Mouse (Mus musculus): Measurements from ENCODE around the gene Larp4b. TPM values are rescaled to one million over a fixed set of nuclear protein-coding genes. Genes with fewer than 3 reads are reported as not detected.

Gene Larp4b
- total RNA-seq, 4 experiments from 2014 or later, result 61.6 to 73.6 (median 64.8) TPM

- no peak for DNase-seq (ENCODE audit: low spot score in 2 of 2)
These were observed 28.4 kb downstream of the Larp4b start for GRCm38 (mm10) chr13:9122045-9122444.

DNA sequence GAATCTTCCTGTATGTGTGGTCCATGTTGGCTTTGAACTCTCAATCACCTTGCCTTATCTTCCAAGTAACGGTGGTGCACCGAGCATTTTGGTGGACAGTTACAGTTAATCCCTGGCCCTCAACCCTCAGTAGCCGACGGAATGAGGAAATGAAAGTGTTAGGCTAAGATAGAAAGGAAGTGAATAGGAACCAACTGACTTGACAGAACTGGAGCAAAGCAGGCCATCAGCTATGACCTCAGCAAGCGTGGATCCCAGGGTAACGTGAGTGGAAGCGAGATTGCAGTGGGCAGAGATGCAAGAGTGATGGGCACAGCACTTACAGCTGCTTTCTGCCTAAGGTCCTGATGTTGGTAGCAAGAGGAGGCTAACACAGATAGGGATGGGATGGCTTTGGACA lies 31.5 kb downstream of the Larp4b start:
- no peak for DNase-seq (ENCODE audit: low spot score in 2 of 2)

GRCm38 (mm10) chr13:9127715-9128114 lies 34.0 kb downstream of the Larp4b start:
- DNase-seq (ENCODE audit: low spot score in 2 of 2), result peak in 1 of 2 experiments; percentile 12

DNA sequence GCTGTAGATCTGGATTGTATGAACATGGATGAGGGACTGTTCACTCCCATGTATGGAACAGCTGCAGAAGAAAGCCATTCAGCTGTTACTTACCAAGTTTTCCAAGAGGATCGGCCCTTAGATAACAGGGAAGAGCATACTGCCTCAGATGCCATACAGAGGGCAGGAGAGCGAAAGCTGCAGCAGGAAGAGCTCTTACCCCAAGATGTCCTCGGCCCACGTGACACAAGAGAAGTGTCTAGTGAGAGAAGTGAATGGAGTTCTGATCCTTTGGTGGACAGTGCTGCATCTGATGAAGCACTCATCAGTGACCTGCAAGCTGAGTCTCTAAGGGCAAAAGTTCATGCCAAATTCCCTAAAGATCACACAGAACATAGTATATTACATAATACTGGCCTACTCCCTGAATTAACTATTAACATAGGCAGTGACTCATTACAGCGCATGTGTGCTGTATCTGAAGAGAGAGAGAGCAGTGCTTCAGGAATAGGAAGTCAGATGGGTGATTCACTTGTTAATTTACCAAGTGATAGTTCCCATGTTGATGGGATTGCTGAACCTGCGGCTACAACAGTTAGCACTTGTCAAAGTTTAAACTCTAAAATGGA lies 35.1 kb downstream of the Larp4b start:
- no peak for DNase-seq (ENCODE audit: low spot score in 2 of 2)

DNA sequence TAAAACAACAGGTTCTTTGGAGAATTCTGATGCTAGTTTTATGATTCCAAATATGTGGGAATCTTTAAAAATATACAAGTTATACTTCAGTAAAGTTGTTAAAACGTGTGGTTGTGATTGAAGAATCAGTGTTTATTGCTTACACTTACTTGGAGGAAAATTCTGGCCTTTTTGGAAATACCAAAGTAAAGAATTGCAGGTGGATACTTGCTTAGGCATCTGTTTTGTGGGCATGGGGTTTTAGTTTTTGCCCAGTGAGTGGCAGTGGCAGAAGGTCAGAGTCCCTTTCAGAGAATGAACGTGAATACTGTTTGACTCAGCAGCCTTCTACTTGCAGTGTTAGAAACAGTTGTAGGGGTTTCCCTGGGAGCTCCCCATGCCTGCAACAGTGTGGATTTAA lies 40.7 kb downstream of the Larp4b start:
- no peak for DNase-seq (ENCODE audit: low spot score in 2 of 2)

DNA sequence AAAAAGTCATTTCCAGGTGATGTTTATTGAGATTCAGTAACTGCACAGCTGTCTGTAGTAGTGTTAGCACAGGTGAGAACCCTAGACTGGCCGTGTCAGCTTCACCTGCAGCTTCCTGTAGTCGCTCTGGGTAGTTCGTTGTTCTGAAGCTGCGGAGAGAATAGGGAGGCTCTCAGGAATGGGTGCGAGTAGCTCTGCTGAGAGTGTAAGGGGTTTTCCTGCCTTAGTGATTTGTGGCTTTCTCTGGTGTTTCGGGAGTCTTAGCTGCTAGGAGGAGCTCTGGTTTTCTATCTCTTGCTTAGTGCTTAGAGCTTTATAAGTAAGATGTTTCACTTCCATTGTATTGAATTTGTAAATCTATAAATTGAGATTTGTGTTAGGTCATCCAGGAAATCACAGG lies 42.4 kb downstream of the Larp4b start:
- no peak for DNase-seq (ENCODE audit: low spot score in 2 of 2)

GRCm38 (mm10) chr13:9136733-9137132 lies 43.1 kb downstream of the Larp4b start:
- DNase-seq (ENCODE audit: low spot score in 2 of 2), result no peak

DNA sequence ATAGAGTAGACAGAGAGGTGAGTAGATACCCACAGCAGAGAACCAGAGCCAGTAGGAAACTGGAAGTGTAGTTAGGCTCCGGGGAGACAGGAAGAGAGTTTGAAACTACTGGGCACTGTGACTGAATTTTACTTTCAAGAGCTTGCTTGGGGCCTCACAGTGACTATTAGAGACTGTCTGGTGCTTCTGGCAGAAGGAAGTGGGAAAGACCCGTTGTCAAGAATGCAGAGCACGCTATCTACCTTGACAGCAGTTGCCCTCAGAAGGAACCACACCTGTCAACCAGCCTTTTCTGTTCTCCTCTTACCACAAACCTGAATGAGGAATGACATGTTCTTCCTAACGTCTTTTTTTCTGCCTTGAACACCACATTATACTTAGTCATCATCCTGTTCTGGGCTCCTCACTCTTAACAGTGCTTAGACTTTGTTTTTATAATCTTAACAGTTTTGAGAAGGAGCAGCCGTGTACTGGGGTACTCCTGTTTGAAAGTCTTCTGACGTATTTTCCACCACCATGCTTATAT lies 45.8 kb downstream of the Larp4b start:
- DNase-seq (ENCODE audit: low spot score in 2 of 2), result no peak

DNA sequence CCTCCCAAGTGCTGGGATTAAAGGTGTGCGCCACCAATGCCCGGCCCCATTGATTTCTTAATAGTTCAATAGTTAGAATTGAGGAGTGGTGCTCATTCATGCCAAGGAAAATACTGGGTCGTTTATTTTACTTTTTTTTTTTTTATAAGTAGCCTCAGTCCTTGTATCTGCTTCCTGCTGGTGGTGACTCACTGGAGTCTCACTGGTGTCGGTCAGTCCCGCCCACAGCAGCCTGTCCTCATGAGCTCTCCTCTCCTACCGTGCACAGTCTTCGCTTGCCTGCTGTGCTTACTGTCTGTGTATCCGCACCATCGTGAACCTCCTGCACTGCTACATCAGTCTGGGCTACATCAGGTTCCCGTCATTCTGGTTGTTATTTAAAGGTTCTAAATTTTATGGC lies 46.5 kb downstream of the Larp4b start:
- no peak for DNase-seq (ENCODE audit: low spot score in 2 of 2)

- no peak for DNase-seq (ENCODE audit: low spot score in 2 of 2)
These were observed 48.7 kb downstream of the Larp4b start for GRCm38 (mm10) chr13:9142371-9142770.

GRCm38 (mm10) chr13:9148830-9149229 lies 55.1 kb downstream of the Larp4b start:
- DNase-seq (ENCODE audit: low spot score in 2 of 2), result no peak

DNA sequence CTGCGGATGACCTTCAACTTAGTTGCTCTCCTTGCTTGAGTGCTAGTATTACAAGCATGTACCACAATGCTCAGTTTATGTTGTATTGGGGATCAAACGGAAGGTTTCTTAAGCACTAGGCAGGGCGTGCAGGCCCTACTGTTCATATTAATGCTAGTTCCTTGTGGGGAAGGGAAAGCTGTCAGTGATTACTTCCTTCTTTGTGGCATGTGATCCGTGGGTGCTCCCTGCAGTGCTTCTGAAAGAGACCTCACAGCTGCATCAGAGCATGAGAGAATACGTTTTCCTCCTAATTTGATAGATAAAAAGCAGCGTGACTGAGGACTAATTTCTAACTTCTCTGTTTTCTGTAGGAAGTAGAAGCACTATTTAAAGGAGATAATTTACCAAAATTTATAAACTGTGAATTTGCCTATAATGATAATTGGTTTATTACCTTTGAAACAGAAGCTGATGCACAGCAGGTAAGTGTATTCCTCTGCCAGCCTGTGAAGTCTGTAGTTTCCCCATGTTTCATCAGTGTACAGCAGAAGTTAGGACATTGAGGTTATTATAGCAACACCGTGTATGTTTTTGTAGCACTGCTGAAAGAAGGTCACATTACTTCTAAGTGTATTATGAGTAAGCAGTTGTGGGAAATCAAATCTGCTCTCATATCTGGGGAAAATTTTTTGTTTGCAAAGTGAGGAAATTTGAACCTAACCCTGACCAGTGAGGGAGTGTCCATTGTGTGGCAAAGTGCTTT lies 56.0 kb downstream of the Larp4b start:
- no peak for DNase-seq (ENCODE audit: low spot score in 2 of 2)

DNA sequence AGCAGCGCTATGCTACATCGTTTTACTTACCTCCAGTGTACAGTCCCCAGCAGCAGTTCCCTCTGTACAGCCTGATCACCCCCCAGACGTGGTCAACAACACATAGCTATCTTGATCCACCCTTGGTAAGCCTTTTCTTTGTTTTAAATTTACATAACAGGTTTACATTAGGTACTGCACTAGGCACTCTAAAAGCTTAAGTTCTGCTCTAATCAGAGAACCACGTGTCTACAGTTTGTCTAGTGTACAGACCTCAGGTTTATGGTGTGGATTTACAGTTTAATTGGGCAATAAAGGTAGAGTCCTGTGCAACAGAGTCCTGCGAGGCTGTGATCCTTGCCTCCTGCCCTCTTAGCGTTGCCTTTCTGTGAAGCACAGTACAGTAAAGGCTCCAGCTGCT lies 57.4 kb downstream of the Larp4b start:
- no peak for DNase-seq (ENCODE audit: low spot score in 2 of 2)

DNA sequence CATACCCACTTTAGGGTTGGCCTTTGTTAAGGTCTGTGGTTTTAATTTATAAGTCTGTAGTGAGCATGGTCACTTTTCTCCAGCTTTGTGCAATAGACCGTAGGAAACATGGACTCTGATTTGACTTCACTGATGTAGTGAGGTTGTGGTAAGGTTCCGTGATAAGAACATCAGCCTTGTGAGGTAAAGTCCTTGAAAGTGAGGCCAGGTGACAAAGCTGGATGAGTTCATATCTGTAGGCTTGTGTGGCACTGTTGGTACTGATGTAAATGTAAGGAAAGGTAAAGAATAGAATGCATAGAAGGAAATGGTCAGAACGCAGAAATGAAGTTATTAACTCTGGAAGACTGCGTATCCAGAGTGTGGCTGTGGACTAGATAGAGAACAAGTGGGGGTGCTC lies 57.9 kb downstream of the Larp4b start:
- DNase-seq (ENCODE audit: low spot score in 2 of 2), result no peak

- DNase-seq (ENCODE audit: low spot score in 2 of 2), result no peak
These were observed 58.6 kb downstream of the Larp4b start for GRCm38 (mm10) chr13:9152267-9152666.

- DNase-seq (ENCODE audit: low spot score in 2 of 2), result no peak
These were observed 60.1 kb downstream of the Larp4b start for GRCm38 (mm10) chr13:9153803-9154202.

- DNase-seq (ENCODE audit: low spot score in 2 of 2), result no peak
These were observed 65.6 kb downstream of the Larp4b start for GRCm38 (mm10) chr13:9159282-9159681.

GRCm38 (mm10) chr13:9162888-9163287 lies 69.2 kb downstream of the Larp4b start:
- DNase-seq (ENCODE audit: low spot score in 2 of 2), result no peak

GRCm38 (mm10) chr13:9167842-9168241 lies 74.2 kb downstream of the Larp4b start:
- DNase-seq (ENCODE audit: low spot score in 2 of 2), result no peak

DNA sequence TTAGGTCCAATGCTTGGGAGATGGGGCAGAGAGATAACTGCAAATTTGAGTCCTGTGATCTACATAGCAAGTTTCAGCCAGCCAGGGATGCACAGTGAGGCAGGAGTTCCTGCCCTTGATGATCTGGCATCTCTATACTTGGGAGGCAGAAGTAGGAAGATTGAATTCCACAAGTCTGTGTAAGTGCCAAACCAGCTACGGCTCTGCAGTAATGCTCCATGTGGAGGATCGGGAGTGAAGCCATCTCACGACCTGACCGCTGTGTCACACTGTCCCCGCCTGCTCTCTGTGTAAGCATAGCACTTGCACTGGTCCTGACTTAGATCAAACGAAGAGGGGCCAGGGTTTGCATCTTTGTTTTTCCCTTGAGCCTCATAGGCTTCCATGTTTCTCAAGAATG lies 75.9 kb downstream of the Larp4b start:
- peak; percentile 8 to 21 for DNase-seq (ENCODE audit: low spot score in 2 of 2)

DNA sequence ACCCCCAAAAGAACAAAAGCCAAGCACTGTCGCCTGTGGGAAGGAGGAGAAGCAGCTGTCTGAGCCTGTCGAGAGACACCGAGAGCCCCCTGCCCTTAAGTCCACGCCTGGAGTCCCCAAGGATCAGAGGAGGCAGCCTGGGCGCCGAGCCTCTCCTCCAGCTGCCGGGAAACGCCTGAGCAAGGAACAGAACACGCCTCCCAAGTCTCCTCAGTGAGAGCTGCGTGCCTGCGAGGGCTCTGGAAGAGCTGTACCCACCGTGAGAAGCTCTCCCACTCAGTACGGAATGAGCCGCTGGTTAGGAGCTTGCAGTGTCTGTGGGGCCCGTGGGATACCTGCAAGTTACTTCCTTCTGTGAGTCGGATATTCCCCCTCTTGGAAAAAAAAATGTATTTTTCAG lies 77.0 kb downstream of the Larp4b start:
- DNase-seq (ENCODE audit: low spot score in 2 of 2), result no peak

DNA sequence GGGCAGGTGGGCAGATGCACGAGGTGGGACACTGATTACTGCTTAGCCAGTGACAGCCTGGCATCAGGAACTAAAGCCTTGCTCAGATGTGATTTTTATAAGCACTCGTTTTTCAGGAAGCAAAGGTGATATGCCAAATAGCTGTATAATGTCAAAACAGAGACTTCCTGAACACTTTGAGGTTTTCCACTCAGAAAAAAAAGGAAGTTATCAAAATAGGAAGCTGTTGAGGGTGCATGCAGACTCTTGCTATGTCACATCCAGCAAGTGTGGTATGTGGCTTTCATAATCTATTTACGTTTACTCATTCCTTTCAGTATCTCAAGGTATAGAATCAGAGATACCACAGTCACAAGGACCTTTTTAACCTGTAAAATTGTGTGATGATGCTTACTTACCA lies 79.7 kb downstream of the Larp4b start:
- no peak for DNase-seq (ENCODE audit: low spot score in 2 of 2)

GRCm38 (mm10) chr13:9175171-9175570 lies 81.5 kb downstream of the Larp4b start:
- DNase-seq (ENCODE audit: low spot score in 2 of 2), result no peak
